Mouse (Mus musculus) stomach, embryonic 14.5 days (tissue): ENCODE measurements around the gene Mrpl20. TPM values are rescaled to one million over a fixed set of nuclear protein-coding genes. Genes with fewer than 3 reads are reported as not detected.
A peak's percentile ranks its signal among the peaks of the same experiment; 100 is the strongest.

Source experiments
- ATAC-seq: fragments of 200-750 bp; cut with Nextera tagmentation; 2 replicates; pipeline ENCODE4 v1.8.0; 2017; ENCODE audit warnings: low read depth, moderate TSS enrichment; ENCODE audit not compliant: insufficient number of reproducible peaks, insufficient read depth, low FRiP score
- H3K27ac ChIP-seq: fragments of 300-500 bp; sonication (generic); 2 replicates; pipeline ENCODE4 v1.5.1; 2014; ENCODE audit warnings: mild to moderate bottlenecking, low read length, moderate library complexity, mixed read lengths
- H3K27me3 ChIP-seq: fragments of 300-500 bp; sonication (generic); 2 replicates; pipeline ENCODE4 v1.6.1; 2014; ENCODE audit warnings: low read length, control low read depth, mixed read lengths; ENCODE audit not compliant: control insufficient read depth, insufficient read depth
- H3K36me3 ChIP-seq: fragments of 300-500 bp; sonication (generic); 2 replicates; pipeline ENCODE4 v1.6.1; 2014; ENCODE audit warnings: mild to moderate bottlenecking, control low read depth, low read length, moderate library complexity, mixed read lengths; ENCODE audit not compliant: control insufficient read depth, insufficient read depth
- H3K4me1 ChIP-seq: fragments of 300-500 bp; sonication (generic); 2 replicates; pipeline ENCODE4 v1.6.1; 2014; ENCODE audit warnings: low read length, control low read depth, mixed read lengths; ENCODE audit not compliant: control insufficient read depth, insufficient read depth
- H3K4me2 ChIP-seq: fragments of 300-500 bp; sonication (generic); replicated peaks from 2 replicates; pipeline ENCODE4 v1.6.1; 2014; ENCODE audit warnings: low read depth, low read length, control low read depth
- H3K4me3 ChIP-seq: fragments of 300-500 bp; sonication (generic); 2 replicates; pipeline ENCODE4 v1.5.1; 2014; ENCODE audit warnings: low read depth, low read length, control low read depth
- H3K9ac ChIP-seq: fragments of 300-500 bp; sonication (generic); replicated peaks from 2 replicates; pipeline ENCODE4 v1.6.1; 2014; ENCODE audit warnings: low read depth, mild to moderate bottlenecking, control low read depth, low read length, moderate library complexity, mixed read lengths
- H3K9me3 ChIP-seq: fragments of 300-500 bp; sonication (generic); 2 replicates; pipeline ENCODE4 v1.6.1; 2016; ENCODE audit warnings: low read depth, low read length, control low read depth; ENCODE audit not compliant: control insufficient read depth
- WGBS: fragments of 180-500 bp; shearing (Covaris S2); extraction: QIAGEN DNeasy Blood & Tissue Kit; methylation state at CpG from one replicate; pipeline ENCODE4 v1.1.7; 2014; 5-methylcytosine and 5-hydroxymethylcytosine counted together
- polyA plus RNA-seq: library from polyadenylated mRNA; unstranded; fragments of >200 nt; fragmentation: Nextera tagmentation; extraction: Ambion mirVana; gene quantifications from 2 replicates; pipeline ENCODE4 v1.2.1, GENCODE M21; 2014

Gene Mrpl20
- polyA plus RNA-seq, 1 experiment from 2014 or later, result 209 TPM

GRCm38 (mm10) chr4:155807841-155808240 is 5.2 kb downstream of the Mrpl20 start:
- Histone ChIP-seq H3K4me3 (no peak overlapping the region), H3K9ac (no peak overlapping the region), H3K36me3 (peaks cover 49% of the 10 kb centered on the region), H3K27ac (no peak overlapping the region), H3K4me2 (no peak overlapping the region), H3K27me3 (no peaks in the 10 kb centered on the region), H3K4me1 (peaks cover 10% of the 10 kb centered on the region; the same call in 1 of the 2 replicates), H3K9me3 (no peaks in the 10 kb centered on the region)
- 90% methylated on average over 3 of the region's 3 CpGs for WGBS
- ATAC-seq, result no peak

- Histone ChIP-seq H3K36me3 (peaks cover 62% of the 10 kb centered on the region), H3K9ac (peak within 1 kb of the TSS; percentile 100), H3K4me3 (peak within 1 kb of the TSS; percentile 100), H3K9me3 (no peaks in the 10 kb centered on the region), H3K4me2 (peak within 1 kb of the TSS; percentile 91), H3K27me3 (no peaks in the 10 kb centered on the region), H3K4me1 (0 out of 2 replicates have a peak, but pooled peaks cover 16% of the 10 kb centered on the region), H3K27ac (peak within 1 kb of the TSS; percentile 93)
- peak; percentile 98 for ATAC-seq
- WGBS, result under 1% methylated on average over 59 of the region's 60 CpGs
Observed at GRCm38 (mm10) chr4:155811929-155812664, 9.4 kb downstream of the Mrpl20 start, which contains the start of gene Ccnl2. Gene Ccnl2 (plus strand): TSS chr4:155812489.

- peak overlapping the region; percentile 100 for H3K9ac ChIP-seq
- no peaks in the 10 kb centered on the region for H3K27me3 ChIP-seq
- ATAC-seq, result peak; percentile 8; the same call in 1 of the 2 replicates
- 2% methylated on average over 49 of the region's 49 CpGs for WGBS
- peak overlapping the region; percentile 93 for H3K27ac ChIP-seq
- H3K9me3 ChIP-seq, result no peaks in the 10 kb centered on the region
- H3K36me3 ChIP-seq, result peaks cover 62% of the 10 kb centered on the region
- 0 out of 2 replicates have a peak, but pooled peaks cover 16% of the 10 kb centered on the region for H3K4me1 ChIP-seq
- H3K4me2 ChIP-seq, result peak overlapping the region; percentile 91
- peak overlapping the region; percentile 100 for H3K4me3 ChIP-seq
Observed at GRCm38 (mm10) chr4:155812665-155813181, 10.0 kb downstream of the Mrpl20 start.

GRCm38 (mm10) chr4:155817533-155817932 is 14.9 kb downstream of the Mrpl20 start:
- Histone ChIP-seq H3K36me3 (peaks cover 79% of the 10 kb centered on the region), H3K4me2 (no peak overlapping the region), H3K4me1 (0 out of 2 replicates have a peak, but pooled peaks cover 16% of the 10 kb centered on the region), H3K4me3 (no peak overlapping the region), H3K27me3 (no peaks in the 10 kb centered on the region), H3K27ac (no peak overlapping the region), H3K9ac (no peak overlapping the region), H3K9me3 (no peaks in the 10 kb centered on the region)
- ATAC-seq, result no peak
- WGBS, result 82% methylated on average over 4 of the region's 4 CpGs

GRCm38 (mm10) chr4:155821025-155821424 is 18.3 kb downstream of the Mrpl20 start:
- no peak overlapping the region for H3K27ac ChIP-seq
- H3K4me3 ChIP-seq, result no peak overlapping the region
- H3K9ac ChIP-seq, result no peak overlapping the region
- H3K9me3 ChIP-seq, result no peaks in the 10 kb centered on the region
- WGBS, result 72% methylated on average over 7 of the region's 7 CpGs
- ATAC-seq, result no peak
- H3K4me2 ChIP-seq, result no peak overlapping the region
- H3K4me1 ChIP-seq, result no peaks in the 10 kb centered on the region
- peaks cover 94% of the 10 kb centered on the region for H3K36me3 ChIP-seq
- H3K27me3 ChIP-seq, result no peaks in the 10 kb centered on the region

- Histone ChIP-seq H3K4me3 (no peak overlapping the region), H3K27ac (no peak overlapping the region), H3K9me3 (no peaks in the 10 kb centered on the region), H3K36me3 (peaks cover 81% of the 10 kb centered on the region), H3K9ac (no peak overlapping the region), H3K4me2 (no peak overlapping the region), H3K27me3 (no peaks in the 10 kb centered on the region), H3K4me1 (no peaks in the 10 kb centered on the region)
- 94% methylated on average over 16 of the region's 16 CpGs for WGBS
- no peak for ATAC-seq
Observed at GRCm38 (mm10) chr4:155823443-155823842, 20.8 kb downstream of the Mrpl20 start.

- ATAC-seq, result no peak
- Histone ChIP-seq H3K9me3 (no peaks in the 10 kb centered on the region), H3K36me3 (peaks cover 24% of the 10 kb centered on the region), H3K4me2 (no peak overlapping the region), H3K27me3 (no peaks in the 10 kb centered on the region), H3K4me1 (peaks cover 24% of the 10 kb centered on the region), H3K9ac (no peak overlapping the region), H3K27ac (no peak overlapping the region), H3K4me3 (no peak overlapping the region)
- 89% methylated on average over 4 of the region's 4 CpGs for WGBS
Observed at GRCm38 (mm10) chr4:155829866-155830265, 27.2 kb downstream of the Mrpl20 start.

- no peaks in the 10 kb centered on the region for H3K9me3 ChIP-seq
- ATAC-seq, result no peak
- H3K4me1 ChIP-seq, result peaks cover 24% of the 10 kb centered on the region
- H3K36me3 ChIP-seq, result peaks cover 16% of the 10 kb centered on the region
- H3K27me3 ChIP-seq, result no peaks in the 10 kb centered on the region
- no peak overlapping the region for H3K9ac ChIP-seq
- peak overlapping the region; percentile 27 for H3K4me2 ChIP-seq
- peak overlapping the region; percentile 77 for H3K4me3 ChIP-seq
- H3K27ac ChIP-seq, result peak overlapping the region; percentile 33; the same call in 1 of the 2 replicates
- WGBS, result 57% methylated on average over 8 of the region's 8 CpGs
Observed at GRCm38 (mm10) chr4:155830596-155830995, 27.9 kb downstream of the Mrpl20 start.
